Mouse (Mus musculus) layer of hippocampus, adult 18-20 months (tissue): ENCODE measurements around the gene Olfr1162. TPM values are rescaled to one million over a fixed set of nuclear protein-coding genes. Genes with fewer than 3 reads are reported as not detected.
"Not testable (repeated sequence)": the region's sequence is repeated elsewhere in the genome, so short reads cannot be mapped to it uniquely, and the experiment has no call there.

Source experiments
- DNase-seq, 2 experiments: peaks; one replicate each; pipeline ENCODE4 v3.0.0; 2022; ENCODE audit warnings: low spot score in 2 of 2
- long read RNA-seq: library from polyadenylated mRNA; stranded (forward); transcript quantifications from one replicate; pipeline ENCODE4 v2.0.0, GENCODE M21; 2021
- total RNA-seq, 2 experiments: library from RNA; stranded (reverse); gene quantifications; 2 replicates each; pipeline ENCODE4 v1.2.3; 2021

Olfr1162 gene
- not detected for total RNA-seq
- long read RNA-seq = 0 reads

GRCm38 (mm10) chr2:88051029-88051428, at the start of gene Olfr1162:
Olfr1162 (minus strand) TSS chr2:88051129.
- DNase-seq = no peak

- no peak for DNase-seq
These were observed 42.9 kb upstream of the Olfr1162 start, which contains the start of gene Olfr1164 for GRCm38 (mm10) chr2:88093866-88094265. Olfr1164 (minus strand) TSS chr2:88093966.

GRCm38 (mm10) chr2:88071730-88072129, 20.8 kb upstream of the Olfr1162 start, which contains the start of gene Olfr1163:
Olfr1163 (minus strand) TSS chr2:88071830.
- DNase-seq = no peak

- DNase-seq = no peak
These were observed 12.7 kb upstream of the Olfr1162 start for GRCm38 (mm10) chr2:88063587-88063986.

- no peak for DNase-seq
These were observed 13.3 kb downstream of the Olfr1162 start, which contains the start of gene Olfr73 for GRCm38 (mm10) chr2:88037599-88037998. Olfr73 (minus strand) TSS chr2:88037699.

- DNase-seq = not testable (repeated sequence)
These were observed 28.5 kb downstream of the Olfr1162 start, which contains the start of gene Olfr1161 for GRCm38 (mm10) chr2:88022474-88022873. Olfr1161 (plus strand) TSS chr2:88022774.

- DNase-seq = no peak
These were observed 43.2 kb downstream of the Olfr1162 start, which contains the start of gene Olfr1160 for GRCm38 (mm10) chr2:88007515-88008318. Olfr1160 (minus strand) TSS chr2:88008268.

Other genes with a start within 250 kb of the Olfr1162 start
- gene Olfr1145, start 241.3 kb downstream of the Olfr1162 start, total RNA-seq = not detected
- gene Olfr1148, start 220.6 kb downstream of the Olfr1162 start, total RNA-seq = not detected
- not detected for gene Olfr1150-ps1, start 207.1 kb downstream of the Olfr1162 start, total RNA-seq
- not detected for gene Olfr1151, start 195.3 kb downstream of the Olfr1162 start, total RNA-seq
- not detected for gene Olfr1152, start 184.6 kb downstream of the Olfr1162 start, total RNA-seq
- gene Olfr1153, start 156.2 kb downstream of the Olfr1162 start, total RNA-seq = not detected
- gene Olfr1154, start 146.0 kb downstream of the Olfr1162 start, total RNA-seq = not detected
- gene Olfr1155, start 106.0 kb downstream of the Olfr1162 start, total RNA-seq = not detected
- gene Olfr1156, start 98.0 kb downstream of the Olfr1162 start, total RNA-seq = under 1 TPM in 1 of 2 experiments, not detected in 1; 0.10 TPM
- not detected for gene Olfr1157, start 82.8 kb downstream of the Olfr1162 start, total RNA-seq
- not detected for gene Olfr74, start 76.5 kb downstream of the Olfr1162 start, total RNA-seq
- gene Olfr1158, start 61.0 kb downstream of the Olfr1162 start, total RNA-seq = not detected
- gene Olfr1160, start 42.9 kb downstream of the Olfr1162 start, total RNA-seq = not detected
- gene Olfr1161, start 28.4 kb downstream of the Olfr1162 start, total RNA-seq = not detected
- gene Olfr73, start 13.4 kb downstream of the Olfr1162 start, total RNA-seq = not detected
- gene Olfr1163, start 20.7 kb upstream of the Olfr1162 start, total RNA-seq = not detected
- not detected for gene Olfr1164, start 42.8 kb upstream of the Olfr1162 start, total RNA-seq
- not detected for gene Olfr1166, start 77.1 kb upstream of the Olfr1162 start, total RNA-seq
- not detected for gene Olfr1167, start 104.1 kb upstream of the Olfr1162 start, total RNA-seq
- gene Olfr1168, start 130.8 kb upstream of the Olfr1162 start, total RNA-seq = not detected
- not detected for gene Olfr1170, start 177.2 kb upstream of the Olfr1162 start, total RNA-seq
- not detected for gene Olfr1173, start 228.7 kb upstream of the Olfr1162 start, total RNA-seq